Mouse (Mus musculus) heart, postnatal 10 days (tissue): ENCODE data around the gene Rnf19b. TPM values are rescaled to one million over a fixed set of nuclear protein-coding genes. Genes with fewer than 3 reads are reported as not detected.

Experiments
- DNase-seq, 2 experiments: peaks; one replicate each; pipeline ENCODE4 v3.0.0; 2021
- intact Hi-C: fragments of 180-260 bp; cut with DNase I; formaldehyde crosslinking; loops from one replicate; pipeline ENCODE4 v1.15.1; 2025
- total RNA-seq, 2 experiments: library from RNA; stranded (reverse); gene quantifications; 2 replicates each; pipeline ENCODE4 v1.2.3; 2021

The Rnf19b gene
- total RNA-seq, 2 experiments from 2014 or later: 20.9 to 22.2 TPM

DNA sequence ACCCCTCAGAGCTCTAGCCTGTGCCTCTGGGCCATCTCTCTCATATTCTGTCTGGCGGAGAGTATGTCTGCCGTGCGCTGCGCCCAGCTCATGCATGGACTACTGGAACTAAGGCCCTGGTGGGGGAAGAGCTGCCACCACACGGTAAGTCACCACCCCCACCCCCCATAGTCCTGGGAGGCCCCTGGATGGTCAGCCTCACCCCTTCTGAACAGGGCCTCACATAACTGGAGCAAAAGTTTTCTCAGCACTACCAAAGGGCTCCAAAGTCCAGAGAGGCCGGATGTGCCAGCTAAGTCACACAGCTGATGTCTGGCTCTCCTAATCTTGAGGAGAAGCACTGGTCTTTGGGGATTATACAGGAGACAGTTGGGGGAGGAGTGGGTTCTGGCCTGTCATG, 52.7 kb downstream of the Rnf19b start:
- DNase-seq: no peak
- intact Hi-C loops: no loop called here

- intact Hi-C loops: no loop called here
- DNase-seq: no peak
Observed at GRCm38 (mm10) chr4:129111350-129111749, 53.3 kb downstream of the Rnf19b start.

DNA sequence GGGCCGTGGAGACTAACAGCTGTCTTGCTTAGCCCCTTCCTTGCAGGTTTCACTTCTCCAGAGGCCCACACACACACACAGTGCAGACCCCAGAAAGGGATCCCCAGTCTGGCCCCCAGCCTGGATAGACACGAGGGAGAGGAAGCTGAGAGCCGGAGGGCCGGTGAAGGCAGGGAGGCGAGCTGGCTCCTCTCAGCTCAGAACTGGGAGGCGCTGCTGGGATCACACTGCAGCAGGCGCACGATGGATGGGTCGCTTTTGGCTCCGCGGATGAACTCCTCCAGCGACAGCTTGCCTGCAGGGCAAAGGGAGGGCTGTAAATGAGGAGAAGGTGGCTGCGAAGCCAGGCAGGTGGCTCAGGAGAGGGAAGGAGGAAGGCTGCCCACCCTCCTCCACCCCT, 54.2 kb downstream of the Rnf19b start:
- DNase-seq: no peak
- intact Hi-C loops: no loop called here

GRCm38 (mm10) chr4:129113083-129113988, 55.3 kb downstream of the Rnf19b start:
- peak; percentile 27 to 76 for DNase-seq
- intact Hi-C loops: no loop called here

DNA sequence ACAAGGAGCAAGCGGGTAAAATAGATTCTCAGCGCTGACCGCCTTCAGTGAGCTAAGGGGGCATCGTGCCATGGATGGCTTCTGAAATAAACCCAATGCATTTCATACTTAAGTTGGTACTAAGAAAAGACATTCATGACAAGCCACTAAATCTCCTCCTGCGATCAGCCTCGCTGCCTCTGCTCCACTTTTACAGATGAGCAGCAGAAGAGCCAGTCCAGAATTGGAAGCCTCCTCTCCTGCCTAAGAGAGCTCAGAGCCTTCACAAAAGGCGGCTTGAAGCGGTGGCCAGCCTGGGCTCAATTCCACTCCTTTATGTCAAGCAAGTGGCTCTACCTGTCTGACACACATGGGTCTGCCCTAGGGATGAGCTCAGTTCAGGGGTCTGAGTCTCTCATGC, 58.6 kb downstream of the Rnf19b start:
- intact Hi-C loops: no loop called here
- DNase-seq: no peak

DNA sequence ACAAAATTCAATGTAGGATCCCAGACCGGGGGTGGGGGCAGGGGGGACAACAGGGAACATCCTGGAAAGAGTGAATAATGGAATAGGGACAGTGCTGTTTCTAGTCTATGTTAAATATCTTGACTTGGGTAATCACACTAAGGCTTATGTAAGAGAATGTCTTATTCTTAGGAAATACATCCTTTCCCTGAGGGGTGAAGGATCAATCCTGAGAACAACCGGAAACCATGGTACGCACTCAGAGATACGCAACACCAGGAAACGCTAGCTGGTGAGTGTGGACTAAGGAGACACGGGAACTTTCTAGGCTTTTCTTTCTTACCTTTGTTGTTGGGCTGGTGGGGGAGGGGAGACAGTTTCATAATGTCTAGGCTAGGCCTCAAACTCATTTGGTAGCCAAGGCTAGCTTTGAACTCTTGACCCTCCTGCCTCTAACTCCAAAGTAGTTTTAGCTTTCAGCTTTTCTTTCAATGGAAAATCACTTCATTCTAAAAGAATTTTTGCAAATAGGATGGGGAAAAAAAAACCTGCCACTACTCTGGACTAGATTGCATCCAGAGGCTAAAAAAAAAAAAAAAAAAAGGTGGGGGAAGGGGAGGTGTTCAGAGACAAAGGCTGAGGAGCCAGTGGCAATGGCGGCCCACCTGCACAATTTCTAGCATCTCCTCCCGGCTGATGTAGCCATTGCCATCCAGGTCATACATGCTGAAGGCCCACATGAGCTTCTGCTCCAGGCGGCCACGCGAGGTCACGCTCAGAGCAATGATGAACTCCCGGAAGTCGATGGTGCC, 59.8 kb downstream of the Rnf19b start:
- intact Hi-C loops: no loop called here
- DNase-seq: no peak

- DNase-seq: no peak
- intact Hi-C loops: no loop called here
Observed at GRCm38 (mm10) chr4:129119708-129120107, 61.6 kb downstream of the Rnf19b start.

DNA sequence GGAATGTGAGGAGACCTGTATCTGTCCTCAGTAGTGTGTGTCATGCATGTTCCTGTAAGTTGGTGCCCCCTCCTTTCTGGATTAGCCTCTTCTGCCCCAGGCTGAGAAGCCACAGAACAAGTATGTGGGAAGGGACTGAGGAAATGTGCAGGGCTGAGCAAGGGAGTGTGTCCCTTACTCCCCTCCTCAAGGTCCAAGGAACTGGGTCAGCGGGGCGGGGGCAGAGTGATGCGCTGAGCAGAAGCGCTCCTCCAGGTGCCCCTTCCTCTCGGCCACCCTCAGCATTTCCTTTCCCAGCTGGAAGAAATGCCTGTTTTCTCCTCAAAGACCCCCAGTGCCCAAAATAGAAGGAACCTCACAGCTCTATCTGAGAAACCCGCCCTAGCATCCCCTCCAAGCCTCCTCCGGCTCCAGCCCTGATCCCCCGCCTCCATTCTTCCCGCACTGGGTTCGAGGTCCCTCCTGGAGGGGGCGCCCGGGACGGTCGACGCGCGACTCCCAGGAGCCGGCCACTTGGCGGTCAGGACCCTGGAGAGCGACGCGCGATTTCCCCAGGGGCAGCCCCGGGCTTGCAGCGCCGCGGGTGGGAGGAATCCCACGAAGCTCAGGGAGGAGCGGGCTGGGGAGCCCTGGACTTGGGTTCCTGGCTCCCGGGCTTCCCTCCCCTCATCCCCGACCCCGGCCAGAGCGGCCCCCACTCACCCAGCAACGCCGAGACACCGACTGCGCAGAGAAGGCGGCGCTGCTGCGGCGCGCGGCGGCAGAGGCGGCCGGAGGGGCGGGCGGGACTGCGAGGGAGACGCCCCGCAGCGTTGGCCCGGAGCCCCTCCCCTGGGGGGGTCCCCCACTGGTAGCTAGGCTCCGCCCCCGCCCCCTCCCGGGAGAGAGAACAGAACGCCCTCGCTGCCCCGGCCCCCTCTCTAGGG, 62.7 kb downstream of the Rnf19b start:
- peak; percentile 77 to 84 for DNase-seq
- intact Hi-C loops: no loop called here

GRCm38 (mm10) chr4:129121569-129122086, 63.6 kb downstream of the Rnf19b start, which contains the start of gene Hpca:
Hpca (minus strand) TSS chr4:129122036.
- no peak for DNase-seq
- intact Hi-C loops: no loop called here

- intact Hi-C loops: no loop called here
- DNase-seq: no peak
Observed at GRCm38 (mm10) chr4:129122107-129122506, 64.0 kb downstream of the Rnf19b start.

- no peak for DNase-seq
- intact Hi-C loops: no loop called here
Observed at GRCm38 (mm10) chr4:129122719-129123118, 64.6 kb downstream of the Rnf19b start.

GRCm38 (mm10) chr4:129124652-129125146, 66.6 kb downstream of the Rnf19b start:
- DNase-seq: no peak
- intact Hi-C loops: no loop called here

DNA sequence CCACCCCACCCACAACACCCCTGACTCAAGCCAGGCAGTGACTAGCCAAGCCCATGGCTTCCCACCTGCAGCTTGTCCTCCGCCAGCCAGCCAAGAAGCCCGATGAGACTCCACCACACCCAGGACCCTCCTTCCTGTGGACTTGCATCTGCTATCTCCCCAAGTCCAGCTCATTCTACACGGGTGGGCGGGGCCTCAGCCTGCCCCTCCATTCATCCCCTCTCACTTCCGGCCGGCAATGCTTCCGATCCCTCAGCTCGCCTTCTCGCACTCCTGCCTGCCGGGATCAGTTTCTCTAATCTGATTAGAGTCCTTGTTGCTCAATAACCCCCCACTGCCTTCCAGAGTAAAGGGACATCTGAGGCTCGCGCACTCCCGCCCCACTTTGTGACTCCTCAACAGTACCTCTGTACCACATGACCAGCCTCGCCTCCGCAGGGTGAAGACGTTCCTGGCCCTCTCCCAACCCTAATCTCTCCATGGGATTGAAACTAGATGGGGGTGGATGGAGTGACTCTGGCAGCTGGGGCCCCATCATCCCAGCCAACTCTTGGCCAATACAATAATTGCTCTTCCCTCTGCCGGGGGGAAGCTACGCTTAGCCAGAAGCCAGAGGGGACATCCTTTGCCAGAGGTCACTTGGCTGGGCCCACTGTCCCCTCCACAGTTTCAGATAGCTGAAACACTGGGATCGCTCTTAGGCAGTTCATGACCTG, 67.8 kb downstream of the Rnf19b start:
- intact Hi-C loops: no loop called here
- DNase-seq: peak in 1 of 2 experiments; percentile 53

DNA sequence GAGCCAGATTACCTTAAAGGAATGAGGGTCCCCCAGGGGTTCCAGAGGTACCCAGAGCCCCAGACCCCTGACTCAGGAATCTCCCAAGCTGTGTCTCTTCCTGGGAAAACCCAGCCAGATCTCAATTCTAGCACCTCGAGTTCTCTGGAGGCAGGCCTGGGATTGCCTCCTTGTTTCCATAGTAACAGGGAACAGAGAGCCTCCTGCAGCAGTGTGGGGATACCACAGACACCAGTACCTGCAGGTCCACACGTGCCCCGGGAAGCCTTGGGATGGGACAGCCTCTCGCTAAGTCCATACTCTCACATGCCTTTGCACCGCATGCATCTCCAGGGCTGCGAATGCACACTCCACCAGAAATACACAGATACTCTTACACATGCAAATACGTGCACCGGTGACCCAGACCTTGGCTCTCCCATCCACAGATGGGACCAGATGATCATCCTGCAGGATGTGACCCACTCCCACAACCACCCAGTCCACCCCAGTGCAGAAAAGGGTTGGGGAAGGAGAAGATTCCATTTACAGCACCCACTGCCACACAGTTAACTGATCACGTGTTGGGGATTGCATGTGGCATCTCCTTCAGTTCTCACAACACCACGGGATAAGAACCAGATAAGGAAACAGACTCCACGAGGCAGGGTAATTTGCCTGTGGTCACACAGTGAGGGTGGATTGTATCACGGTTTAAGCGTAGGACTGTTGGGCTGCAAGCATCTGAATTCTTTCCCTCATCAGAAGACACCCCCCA, 70.7 kb downstream of the Rnf19b start:
- intact Hi-C loops: no loop called here
- DNase-seq: no peak

DNA sequence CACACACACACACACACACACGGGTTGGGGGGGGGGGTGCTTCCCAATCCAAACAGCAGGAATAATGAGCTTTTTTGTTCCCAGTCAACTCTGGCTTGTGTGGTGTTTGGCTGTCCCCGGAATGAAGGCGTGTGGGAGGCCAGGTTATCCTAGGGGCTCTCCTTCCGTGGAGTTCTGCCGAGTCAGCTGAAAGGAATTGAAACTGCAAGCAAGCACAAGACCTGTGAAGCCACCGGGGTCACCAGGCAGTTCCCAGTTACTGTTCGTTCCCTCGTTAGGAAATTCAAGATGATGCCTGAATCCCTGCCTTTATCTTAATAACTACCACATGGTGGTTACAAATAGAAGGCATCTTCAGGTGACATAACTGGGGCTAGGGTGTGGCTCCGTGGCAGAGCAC, 71.3 kb downstream of the Rnf19b start:
- intact Hi-C loops: no loop called here
- DNase-seq: no peak

DNA sequence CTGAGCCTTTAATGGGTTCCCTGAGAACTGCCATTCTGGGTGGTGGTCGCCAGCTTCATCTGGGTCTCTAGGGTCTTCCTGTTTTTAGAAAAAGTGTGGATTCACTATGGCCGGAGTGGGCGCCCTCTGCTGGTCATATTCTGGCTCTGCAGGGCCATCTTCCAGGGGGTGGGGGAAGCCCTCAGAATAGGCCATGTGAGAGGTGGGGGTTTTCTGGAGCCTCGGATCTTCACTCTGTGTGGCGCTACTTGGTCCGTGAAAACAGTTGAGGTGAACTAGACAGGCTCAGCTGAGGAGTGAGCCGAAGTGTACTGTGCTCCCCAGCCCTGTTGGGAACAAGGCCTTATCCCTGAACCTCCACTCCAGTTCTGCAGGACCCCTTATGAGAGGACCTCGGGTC, 72.1 kb downstream of the Rnf19b start:
- intact Hi-C loops: loop anchor here (5.0 kb wide), 1 partner anchor 327 kb away; no protein-coding TSS in a partner anchor
- DNase-seq: peak in 1 of 2 experiments; percentile 27

- no peak for DNase-seq
- intact Hi-C loops: loop anchor here (5.0 kb wide), 1 partner anchor 326 kb away; no protein-coding TSS in a partner anchor
Observed at GRCm38 (mm10) chr4:129130755-129131303, 72.8 kb downstream of the Rnf19b start.
